Mouse (Mus musculus): ENCODE data around the gene Nmi.
"Not testable (repeated sequence)": the region's sequence is repeated elsewhere in the genome, so short reads cannot be mapped to it uniquely, and the experiment has no call there.

- TF ChIP-seq CTCF (conservative IDR thresholded peaks at IDR 0.05; ENCODE audit: low read length); POU5F1 (IDR thresholded peaks at IDR 0.05; ENCODE audit: borderline replicate concordance, low read length): not testable (repeated sequence)
Measured at GRCm38 (mm10) chr2:52011820-52012219, 38.5 kb upstream of the Nmi start.

All from E14TG2a.4 (cell line).